In the genomic region with DNA sequence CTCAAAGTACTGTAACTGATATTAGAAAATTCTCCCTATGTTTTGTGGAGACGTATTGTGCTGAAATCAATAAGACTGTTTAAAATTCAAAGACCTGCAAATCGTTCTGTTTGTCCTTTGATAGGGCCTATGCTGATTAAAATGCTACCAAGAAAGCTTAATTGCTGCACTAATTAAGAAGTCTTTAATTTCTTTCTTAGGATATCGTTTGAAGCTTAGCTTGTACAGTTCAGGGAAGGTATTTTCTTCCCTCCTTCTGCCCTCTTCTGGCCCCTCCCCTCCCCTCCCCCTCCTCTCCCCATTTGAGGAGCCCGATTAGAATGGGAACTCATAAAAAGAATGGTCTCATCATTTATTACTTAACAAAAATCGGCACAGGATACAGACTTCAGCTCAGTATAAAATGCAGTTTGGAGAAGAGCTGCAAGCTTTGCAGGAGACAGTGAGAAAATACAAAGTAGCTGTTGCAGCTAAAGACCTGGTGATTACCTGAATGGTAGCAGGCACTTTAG, we compare ENCODE assay signal across 13 mouse cellular contexts. TPM values are rescaled to one million over a fixed set of nuclear protein-coding genes. Genes with fewer than 3 reads are reported as not detected.
DNase-seq lines count a peak whose midpoint lies in the region; ATAC-seq lines count a peak whose summit lies in the region.
"Had no signal": no experiment of that assay in that cellular context is flagged by ENCODE, and none has a peak within 500 bp of the region (broad histone marks: within the 10 kb centered on the region; RNA-seq: fewer than 3 reads in every experiment).

No protein-coding gene starts in this region.

- 11% methylated on average over 5 of the region's 5 CpGs for WGBS in heart, embryonic 13.5 days
- 2% methylated on average over 5 of the region's 5 CpGs for WGBS in forebrain, embryonic 13.5 days
- 7% methylated on average over 5 of the region's 5 CpGs for WGBS in limb, embryonic 13.5 days

- no peak for DNase-seq in heart, postnatal 4 days
- DNase-seq in Muller cell, postnatal 12 days (ENCODE audit: inconsistent ontology term) = peak; percentile 56
- no peak for DNase-seq in urinary bladder, adult 18-20 months (ENCODE audit: low spot score in 2 of 2)
- DNase-seq in urinary bladder, adult 2 months (ENCODE audit: low spot score) = no peak
- DNase-seq in left cerebral cortex, postnatal 14 days (ENCODE audit: low spot score in 2 of 2) = no peak
- DNase-seq: adrenal gland, adult 8-10 months; cerebellum, adult 2 months; lung, postnatal 14 days had no signal

- peak overlapping the region; percentile 60 for H3K4me2 ChIP-seq in heart, embryonic 13.5 days
- H3K4me2 ChIP-seq in forebrain, embryonic 13.5 days = peak overlapping the region; percentile 41
- H3K4me2 ChIP-seq in limb, embryonic 13.5 days (replicated peaks) = peak overlapping the region; percentile 42

- H3K9ac ChIP-seq in heart, embryonic 13.5 days = no peak overlapping the region
- H3K9ac ChIP-seq in forebrain, embryonic 13.5 days = no peak overlapping the region
- H3K9ac ChIP-seq in limb, embryonic 13.5 days = no peak overlapping the region

- H3K36me3 ChIP-seq in heart, embryonic 13.5 days = no peaks in the 10 kb centered on the region
- H3K36me3 ChIP-seq in forebrain, embryonic 13.5 days (ENCODE audit: poor library complexity, severe bottlenecking) = no peaks in the 10 kb centered on the region
- H3K36me3 ChIP-seq in limb, embryonic 13.5 days = no peaks in the 10 kb centered on the region

- no peak overlapping the region for H3K27ac ChIP-seq in heart, embryonic 13.5 days (replicated peaks)
- peak overlapping the region; percentile 51; the same call in 1 of the 2 replicates for H3K27ac ChIP-seq in forebrain, embryonic 13.5 days
- H3K27ac ChIP-seq in limb, embryonic 13.5 days = no peak overlapping the region

- intact Hi-C loops in left cerebral cortex, postnatal 14 days (cut with DNase I) = no loop called here

- peaks cover 6% of the 10 kb centered on the region; the same call in 1 of the 2 replicates for H3K4me1 ChIP-seq in heart, embryonic 13.5 days
- peaks cover 31% of the 10 kb centered on the region for H3K4me1 ChIP-seq in forebrain, embryonic 13.5 days
- peaks cover 15% of the 10 kb centered on the region for H3K4me1 ChIP-seq in limb, embryonic 13.5 days

- H3K27me3 ChIP-seq in heart, embryonic 13.5 days (replicated peaks) = no peaks in the 10 kb centered on the region
- H3K27me3 ChIP-seq in forebrain, embryonic 13.5 days = 0 out of 2 replicates have a peak, but pooled peaks cover 3% of the 10 kb centered on the region
- H3K27me3 ChIP-seq in limb, embryonic 13.5 days = no peaks in the 10 kb centered on the region

- H3K9me3 ChIP-seq in heart, embryonic 13.5 days = no peaks in the 10 kb centered on the region
- H3K9me3 ChIP-seq in forebrain, embryonic 13.5 days (replicated peaks) = no peaks in the 10 kb centered on the region
- H3K9me3 ChIP-seq in limb, embryonic 13.5 days = no peaks in the 10 kb centered on the region

- no peak for ATAC-seq in heart, embryonic 13.5 days (ENCODE audit: extremely low read depth, insufficient number of reproducible peaks, low FRiP score, low TSS enrichment)
- no peak for ATAC-seq in forebrain, embryonic 13.5 days
- no peak for ATAC-seq in limb, embryonic 13.5 days (ENCODE audit: low FRiP score, low read depth)

- peak overlapping the region; percentile 25 for H3K4me3 ChIP-seq in heart, embryonic 13.5 days
- peak overlapping the region; percentile 12 for H3K4me3 ChIP-seq in forebrain, embryonic 13.5 days
- H3K4me3 ChIP-seq in limb, embryonic 13.5 days = no peak overlapping the region
- H3K4me3 ChIP-seq: myocyte had no signal

RNA-seq across cellular contexts. Expression of a gene that starts 2.9 kb away (rescaled TPM):
- polyA plus RNA-seq in heart, embryonic 13.5 days (2015; fragmentation: Nextera tagmentation; extraction: Ambion mirVana) = 1.8 TPM in 2 replicates
- total RNA-seq in heart, postnatal 4 days (2021) = 10 to 100 TPM; 16.8 to 17.3 TPM
- polyA plus RNA-seq in forebrain, embryonic 13.5 days (2015; fragmentation: Nextera tagmentation; extraction: Ambion mirVana) = 13.4 and 15.2 TPM in 2 replicates
- 10.8 and 11.5 TPM in 2 replicates for polyA plus RNA-seq in limb, embryonic 13.5 days (2015; fragmentation: Nextera tagmentation; extraction: Ambion mirVana)
- 3.6 and 4.1 TPM in 2 replicates for polyA plus RNA-seq in urinary bladder, adult 2 months (2012; rRNA removed)
- total RNA-seq in left cerebral cortex, postnatal 14 days (2021) = 1 to 10 TPM; 4.2 to 7.2 TPM
- polyA plus RNA-seq: C2C12, myocyte had no signal
